Mouse (Mus musculus): ENCODE results near the gene Hadh. TPM values are rescaled to one million over a fixed set of nuclear protein-coding genes. Genes with fewer than 3 reads are reported as not detected.

The Hadh gene
- polyA plus RNA-seq, 1 experiment from 2014 or later = 113 TPM

- WGBS = 48% methylated on average over 6 of the region's 6 CpGs
- Histone ChIP-seq H3K27me3 (ENCODE audit: insufficient read depth, low read length) (no peaks in the 10 kb centered on the region), H3K4me1 (ENCODE audit: insufficient read depth) (no peaks in the 10 kb centered on the region), H3K9me3 (ENCODE audit: low read depth, low read length) (no peaks in the 10 kb centered on the region), H3K27ac (ENCODE audit: low read depth) (no peak overlapping the region), H3K4me3 (ENCODE audit: low read depth, low read length) (no peak overlapping the region), H3K4me2 (no peak overlapping the region), H3K9ac (no peak overlapping the region), H3K36me3 (ENCODE audit: insufficient read depth) (peaks cover 53% of the 10 kb centered on the region)
- ATAC-seq (ENCODE audit: insufficient read depth) (peak; percentile 57; the same call in 1 of the 2 replicates), DNase-seq (peak; percentile 77)
- TF ChIP-seq CTCF (IDR thresholded peaks at IDR 0.05; ENCODE audit: low read depth) = no peak
Measured at GRCm38 (mm10) chr3:131237061-131237460, 34.8 kb downstream of the Hadh start.

- WGBS = 67% methylated on average over 6 of the region's 6 CpGs
- Histone ChIP-seq H3K9me3 (ENCODE audit: low read depth, low read length) (no peaks in the 10 kb centered on the region), H3K4me3 (ENCODE audit: low read depth, low read length) (no peak overlapping the region), H3K27me3 (ENCODE audit: insufficient read depth, low read length) (no peaks in the 10 kb centered on the region), H3K9ac (no peak overlapping the region), H3K36me3 (ENCODE audit: insufficient read depth) (peaks cover 16% of the 10 kb centered on the region), H3K4me2 (no peak overlapping the region), H3K27ac (ENCODE audit: low read depth) (no peak overlapping the region), H3K4me1 (ENCODE audit: insufficient read depth) (no peaks in the 10 kb centered on the region)
- ATAC-seq (ENCODE audit: insufficient read depth) = 0 out of 2 replicates have a peak, but pooled peaks have one; percentile 3
- no peak for DNase-seq
- TF ChIP-seq CTCF (IDR thresholded peaks at IDR 0.05; ENCODE audit: low read depth) = peak; percentile 47
Measured at GRCm38 (mm10) chr3:131228083-131228482, 43.8 kb downstream of the Hadh start.

DNA sequence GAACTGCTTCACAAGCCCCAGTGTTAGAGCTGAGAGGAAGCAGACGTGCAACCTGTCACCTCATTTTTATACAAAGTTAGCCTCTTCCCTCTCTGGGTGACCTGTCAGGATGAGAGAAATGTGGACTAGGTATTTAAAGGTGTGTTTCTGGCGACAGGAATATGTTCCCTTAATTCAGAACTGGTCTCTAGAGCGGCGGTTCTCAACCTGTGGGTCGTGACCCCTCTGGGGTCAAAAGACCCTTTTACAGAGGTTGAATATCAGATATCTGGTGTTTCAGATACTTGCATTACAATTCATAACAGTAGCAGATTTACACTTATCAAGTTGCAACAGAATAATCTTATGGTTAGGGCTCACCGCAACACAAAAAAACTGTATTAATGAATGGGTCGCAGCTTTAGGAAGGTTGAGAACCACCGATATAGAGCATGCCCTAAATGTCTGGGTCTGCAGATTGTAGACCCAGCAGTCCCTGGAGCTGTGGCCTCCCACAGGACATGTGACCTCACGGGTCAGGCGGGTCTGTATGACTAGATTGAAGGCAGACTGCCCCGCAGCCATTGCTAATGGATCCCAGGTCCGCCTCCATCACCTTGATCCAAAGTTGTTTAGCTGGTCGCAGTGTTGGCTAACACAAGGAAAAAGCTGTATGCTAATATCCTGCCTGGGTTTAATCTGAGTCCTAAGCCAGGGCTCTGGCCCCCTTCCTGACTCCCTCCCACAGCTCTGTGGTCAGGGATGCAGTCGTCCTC is 53.1 kb downstream of the Hadh start:
- no peaks in the 10 kb centered on the region for H3K4me1 ChIP-seq (ENCODE audit: insufficient read depth)
- no peak overlapping the region for H3K27ac ChIP-seq (ENCODE audit: low read depth)
- no peak overlapping the region for H3K9ac ChIP-seq
- DNase-seq = no peak
- no peak overlapping the region for H3K4me3 ChIP-seq (ENCODE audit: low read depth, low read length)
- 89% methylated on average over 14 of the region's 14 CpGs for WGBS
- no peaks in the 10 kb centered on the region for H3K9me3 ChIP-seq (ENCODE audit: low read depth, low read length)
- H3K27me3 ChIP-seq (ENCODE audit: insufficient read depth, low read length) = no peaks in the 10 kb centered on the region
- no peak for ATAC-seq (ENCODE audit: insufficient read depth)
- H3K36me3 ChIP-seq (ENCODE audit: insufficient read depth) = 0 out of 2 replicates have a peak, but pooled peaks cover 4% of the 10 kb centered on the region
- no peak overlapping the region for H3K4me2 ChIP-seq
- TF ChIP-seq CTCF (IDR thresholded peaks at IDR 0.05; ENCODE audit: low read depth) = no peak

DNA sequence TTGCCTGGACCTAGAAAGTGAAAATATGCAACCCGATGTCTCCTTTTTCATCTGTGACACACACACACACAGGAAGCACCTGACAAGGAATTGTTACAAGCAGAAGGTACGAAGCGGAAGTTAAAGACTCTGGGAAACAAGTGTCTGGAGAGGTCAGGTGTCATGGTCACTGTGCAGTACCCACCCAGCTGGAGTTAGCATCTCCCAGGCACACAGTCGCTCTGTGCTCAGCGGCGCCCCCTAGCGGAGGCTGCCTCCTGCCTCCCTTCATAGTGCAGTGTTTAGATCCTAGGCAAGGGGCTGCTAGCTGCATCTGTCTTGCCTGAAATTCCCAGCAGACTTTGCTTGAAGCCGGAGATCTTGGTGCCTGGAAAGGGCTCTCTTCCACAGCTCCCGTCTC is 57.1 kb downstream of the Hadh start:
- DNase-seq = peak; percentile 37
- 65% methylated on average over 9 of the region's 9 CpGs for WGBS
- H3K27ac ChIP-seq (ENCODE audit: low read depth) = no peak overlapping the region

DNA sequence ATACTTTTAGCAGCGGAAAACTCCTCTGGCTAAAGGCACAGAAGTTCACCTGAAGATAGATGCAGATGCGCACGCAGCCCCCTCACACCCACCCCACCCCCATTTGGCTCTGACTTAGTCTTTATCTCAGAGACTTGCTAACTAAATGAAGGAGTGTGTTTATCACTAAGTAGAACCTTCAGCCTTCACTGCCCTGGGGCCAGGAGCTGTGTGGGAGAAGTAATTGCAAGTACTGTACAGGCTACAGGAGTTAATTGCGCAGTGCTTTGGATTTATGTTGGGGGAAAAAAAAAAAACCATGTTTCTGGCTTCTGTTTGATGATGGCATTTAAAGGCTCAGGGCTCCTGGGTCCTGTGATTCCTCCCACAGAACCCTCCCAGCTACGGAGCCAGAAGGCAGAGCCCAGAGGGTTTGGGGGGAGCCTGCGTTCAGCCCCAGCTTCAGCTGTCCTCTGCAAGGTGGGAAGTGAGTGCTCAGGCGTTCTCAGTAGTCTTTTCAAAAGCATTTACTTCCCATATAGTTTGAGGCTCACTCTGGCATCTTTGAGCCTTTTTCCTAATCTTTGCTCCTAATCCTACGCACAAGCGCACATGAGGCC is 57.7 kb downstream of the Hadh start:
- Histone ChIP-seq H3K9ac (no peak overlapping the region), H3K4me2 (no peak overlapping the region), H3K4me1 (ENCODE audit: insufficient read depth) (no peaks in the 10 kb centered on the region), H3K27me3 (ENCODE audit: insufficient read depth, low read length) (no peaks in the 10 kb centered on the region), H3K27ac (ENCODE audit: low read depth) (no peak overlapping the region), H3K4me3 (ENCODE audit: low read depth, low read length) (no peak overlapping the region), H3K36me3 (ENCODE audit: insufficient read depth) (0 out of 2 replicates have a peak, but pooled peaks cover 4% of the 10 kb centered on the region), H3K9me3 (ENCODE audit: low read depth, low read length) (no peaks in the 10 kb centered on the region)
- TF ChIP-seq CTCF (IDR thresholded peaks at IDR 0.05; ENCODE audit: low read depth) = no peak
- WGBS = 81% methylated on average over 9 of the region's 9 CpGs
- ATAC-seq (ENCODE audit: insufficient read depth) = no peak
- DNase-seq = no peak

More for the DNA sequence above, 57.1 kb downstream of the Hadh start:
- H3K36me3 ChIP-seq (ENCODE audit: insufficient read depth) = 0 out of 2 replicates have a peak, but pooled peaks cover 4% of the 10 kb centered on the region
- no peak overlapping the region for H3K4me2 ChIP-seq
- H3K9ac ChIP-seq = no peak overlapping the region
- no peak; the same call in 1 of the 2 replicates for ATAC-seq (ENCODE audit: insufficient read depth)
- H3K9me3 ChIP-seq (ENCODE audit: low read depth, low read length) = no peaks in the 10 kb centered on the region
- peak; percentile 73 for TF ChIP-seq CTCF (IDR thresholded peaks at IDR 0.05; ENCODE audit: low read depth)
- no peaks in the 10 kb centered on the region for H3K27me3 ChIP-seq (ENCODE audit: insufficient read depth, low read length)
- no peaks in the 10 kb centered on the region for H3K4me1 ChIP-seq (ENCODE audit: insufficient read depth)
- H3K4me3 ChIP-seq (ENCODE audit: low read depth, low read length) = no peak overlapping the region

DNA sequence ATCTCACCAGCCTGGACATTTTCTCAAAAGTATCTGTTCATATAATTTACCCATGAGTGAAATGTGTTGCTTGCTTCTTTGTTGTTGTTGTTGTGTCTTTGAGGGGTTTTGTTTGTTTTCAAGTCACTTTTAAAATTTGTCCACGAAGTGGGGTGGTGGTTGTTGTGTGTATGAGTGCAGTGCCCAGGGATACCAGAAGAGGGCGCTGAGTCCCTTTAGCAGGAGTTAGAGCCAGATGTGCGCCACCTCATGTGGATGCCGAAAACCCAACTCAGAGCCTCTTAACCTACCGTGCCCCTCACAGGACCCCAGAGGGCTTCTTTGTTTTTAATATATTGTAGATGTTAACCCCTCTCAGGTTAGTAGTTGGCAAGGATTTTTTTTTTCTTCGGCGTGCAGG is 59.7 kb downstream of the Hadh start:
- Histone ChIP-seq H3K27ac (ENCODE audit: low read depth) (no peak overlapping the region), H3K36me3 (ENCODE audit: insufficient read depth) (0 out of 2 replicates have a peak, but pooled peaks cover 4% of the 10 kb centered on the region), H3K27me3 (ENCODE audit: insufficient read depth, low read length) (no peaks in the 10 kb centered on the region), H3K9me3 (ENCODE audit: low read depth, low read length) (no peaks in the 10 kb centered on the region), H3K4me2 (no peak overlapping the region), H3K4me1 (ENCODE audit: insufficient read depth) (no peaks in the 10 kb centered on the region), H3K9ac (no peak overlapping the region), H3K4me3 (ENCODE audit: low read depth, low read length) (no peak overlapping the region)
- WGBS = 85% methylated on average over 7 of the region's 7 CpGs
- TF ChIP-seq CTCF (IDR thresholded peaks at IDR 0.05; ENCODE audit: low read depth) = peak; percentile 49
- DNase-seq (no peak), ATAC-seq (ENCODE audit: insufficient read depth) (no peak)

DNA sequence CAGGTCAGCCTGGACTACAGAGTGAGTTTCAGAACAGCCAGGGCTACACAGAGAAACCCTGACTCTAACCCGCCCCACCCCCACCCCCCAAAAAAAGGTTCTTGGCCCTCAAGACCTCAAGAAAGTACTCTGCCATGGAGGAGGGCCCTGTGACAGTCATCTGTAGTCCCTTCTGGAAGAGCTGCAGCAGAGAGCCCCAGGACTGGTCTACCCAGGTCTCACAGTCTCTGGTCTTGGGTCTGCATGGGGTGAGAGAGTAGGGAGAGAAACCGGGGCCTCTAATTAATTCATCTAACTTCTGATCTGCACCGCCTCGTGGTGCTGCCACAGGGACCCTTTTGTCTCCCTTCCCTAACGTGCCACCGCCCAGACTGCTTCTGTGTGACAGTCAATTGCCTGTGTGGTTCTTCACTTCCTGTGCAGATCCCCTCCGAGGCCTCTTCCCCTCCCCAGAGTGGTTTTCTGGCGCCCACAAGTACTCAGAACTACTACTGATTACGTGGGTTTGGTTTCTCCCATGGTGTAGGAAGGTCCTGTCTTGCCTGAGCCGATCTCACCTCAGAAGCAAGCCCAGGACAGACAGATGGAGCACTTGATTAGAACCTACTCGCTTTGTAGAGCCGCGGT is 63.5 kb downstream of the Hadh start:
- WGBS = 78% methylated on average over 13 of the region's 13 CpGs
- no peak overlapping the region for H3K9ac ChIP-seq
- no peak overlapping the region for H3K4me2 ChIP-seq
- no peaks in the 10 kb centered on the region for H3K4me1 ChIP-seq (ENCODE audit: insufficient read depth)
- H3K9me3 ChIP-seq (ENCODE audit: low read depth, low read length) = no peaks in the 10 kb centered on the region
- no peaks in the 10 kb centered on the region for H3K27me3 ChIP-seq (ENCODE audit: insufficient read depth, low read length)
- no peak for ATAC-seq (ENCODE audit: insufficient read depth)
- TF ChIP-seq CTCF (IDR thresholded peaks at IDR 0.05; ENCODE audit: low read depth) = no peak
- 0 out of 2 replicates have a peak, but pooled peaks cover 9% of the 10 kb centered on the region for H3K36me3 ChIP-seq (ENCODE audit: insufficient read depth)
- H3K27ac ChIP-seq (ENCODE audit: low read depth) = no peak overlapping the region
- DNase-seq = no peak
- H3K4me3 ChIP-seq (ENCODE audit: low read depth, low read length) = no peak overlapping the region
